Mouse (Mus musculus) testis, adult 2 months (tissue): Measurements from ENCODE around the gene Rec8. TPM values are rescaled to one million over a fixed set of nuclear protein-coding genes. Genes with fewer than 3 reads are reported as not detected.

Experiments
- H3K27ac ChIP-seq: fragments of 200-500 bp; 2 replicates; pipeline ENCODE4 v1.5.1; 2012; ENCODE audit warnings: low read depth, low read length; ENCODE audit not compliant: control insufficient read depth, insufficient read depth
- H3K27me3 ChIP-seq: fragments of 200-500 bp; 2 replicates; pipeline ENCODE4 v1.6.1; 2012; ENCODE audit warnings: mild to moderate bottlenecking, low read length, moderate library complexity; ENCODE audit not compliant: control insufficient read depth, insufficient read depth
- H3K36me3 ChIP-seq: fragments of 200-500 bp; 2 replicates; pipeline ENCODE4 v1.6.1; 2012; ENCODE audit warnings: mild to moderate bottlenecking, low read length; ENCODE audit not compliant: control insufficient read depth, insufficient read depth
- H3K4me1 ChIP-seq: fragments of 200-500 bp; 2 replicates; pipeline ENCODE4 v1.6.1; 2012; ENCODE audit warnings: low read length; ENCODE audit not compliant: control insufficient read depth, insufficient read depth
- H3K4me3 ChIP-seq: fragments of 200-500 bp; 2 replicates; pipeline ENCODE4 v1.5.1; 2012; ENCODE audit warnings: low read depth, mild to moderate bottlenecking, low read length, moderate library complexity, mixed read lengths; ENCODE audit not compliant: control insufficient read depth
- CTCF ChIP-seq: fragments of 200-500 bp; IDR thresholded peaks from 2 replicates; pipeline ENCODE4 v1.5.1; 2012; ENCODE audit warnings: low read depth, mild to moderate bottlenecking, inconsistent platforms, low read length, moderate library complexity; ENCODE audit not compliant: control insufficient read depth, insufficient read depth, insufficient replicate concordance
- POLR2A ChIP-seq: fragments of 200-500 bp; IDR thresholded peaks from 2 replicates; pipeline ENCODE4 v1.6.1; 2012; ENCODE audit warnings: low read depth, mild to moderate bottlenecking, inconsistent platforms, low read length, moderate library complexity; ENCODE audit not compliant: control insufficient read depth
- polyA plus RNA-seq: library from polyadenylated mRNA; depleted of rRNA; stranded (reverse); fragments of >200 nt; gene quantifications from 2 replicates; pipeline ENCODE4 v1.2.3, GENCODE M21; 2012

The Rec8 gene
- polyA plus RNA-seq, 1 experiment, result 65.8 TPM

DNA sequence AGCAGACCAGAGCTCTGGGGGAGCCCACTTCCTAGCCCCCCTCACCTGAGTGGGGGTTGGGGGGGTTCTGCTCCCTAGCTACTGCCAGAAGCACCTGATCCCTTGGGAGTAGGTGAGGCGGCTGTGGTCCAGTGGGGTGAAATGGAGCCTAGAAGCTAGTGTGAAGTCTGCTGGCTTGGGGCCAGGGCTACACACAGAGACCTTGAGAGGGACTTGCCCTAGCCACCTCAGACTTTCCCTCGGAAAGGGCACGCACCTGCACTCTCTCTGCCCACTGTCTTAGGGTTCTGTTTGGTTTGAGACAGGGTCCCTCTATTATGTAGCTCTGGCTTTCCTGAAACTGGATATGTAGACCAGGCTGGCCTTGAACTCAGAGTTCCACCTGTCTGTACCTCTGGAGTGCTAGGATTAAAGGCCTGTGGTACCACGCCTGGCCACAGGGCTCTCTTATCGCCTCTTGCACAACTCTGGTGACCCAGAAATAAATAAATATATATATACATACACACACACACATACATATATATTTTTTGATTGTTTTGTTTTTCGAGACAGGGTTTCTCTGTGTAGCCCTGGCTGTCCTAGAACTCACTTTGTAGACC is 39.1 kb upstream of the Rec8 start:
- Histone ChIP-seq H3K36me3 (no peaks in the 10 kb centered on the region), H3K27me3 (no peaks in the 10 kb centered on the region), H3K4me3 (peak overlapping the region; percentile 67), H3K4me1 (peaks cover 23% of the 10 kb centered on the region), H3K27ac (peak overlapping the region; percentile 34)
- no peak for TF ChIP-seq CTCF
- TF ChIP-seq POLR2A, result no peak

DNA sequence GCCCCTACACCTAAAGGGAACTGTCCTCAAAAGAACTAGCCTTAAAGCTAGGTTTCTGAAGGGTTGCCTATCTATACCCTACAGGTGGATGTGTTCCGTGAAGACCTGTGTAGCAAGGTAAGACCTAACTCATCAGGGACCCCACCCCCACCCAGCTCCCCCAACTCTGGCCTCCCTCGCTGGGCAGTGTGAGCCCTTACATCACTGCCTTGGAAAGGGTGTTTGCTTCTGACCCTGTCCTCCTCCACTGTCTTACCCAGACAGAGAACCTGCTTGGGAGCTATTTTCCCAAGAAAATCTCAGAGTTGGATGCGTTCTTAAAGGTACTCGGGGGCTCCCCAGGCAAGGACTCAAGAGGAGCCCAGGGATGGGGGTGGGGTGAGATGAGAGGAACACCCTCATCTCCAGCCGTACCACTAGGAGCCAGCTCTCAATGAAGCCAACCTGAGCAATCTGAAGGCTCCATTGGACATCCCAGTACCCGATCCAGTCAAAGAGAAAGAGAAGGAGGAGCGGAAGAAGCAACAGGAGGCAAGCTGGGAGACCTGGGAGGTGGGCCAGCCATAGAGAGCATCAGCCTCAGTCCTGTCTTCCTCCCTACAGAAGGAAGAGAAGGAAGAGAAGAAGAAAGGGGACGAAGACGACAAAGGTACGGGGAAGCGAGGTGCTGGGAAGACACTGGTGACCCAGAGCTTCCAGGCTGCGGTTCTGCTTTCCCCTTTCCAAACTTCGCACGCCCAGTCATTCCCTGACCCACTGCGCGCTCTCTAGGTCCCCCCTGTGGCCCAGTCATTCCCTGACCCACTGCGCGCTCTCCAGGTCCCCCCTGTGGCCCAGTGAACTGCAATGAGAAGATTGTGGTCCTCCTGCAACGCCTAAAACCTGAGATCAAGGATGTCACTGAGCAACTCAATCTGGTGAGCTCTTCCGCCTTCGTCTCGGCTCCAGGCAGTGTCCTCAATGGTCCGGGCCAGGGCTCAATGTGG is 38.0 kb upstream of the Rec8 start:
- H3K4me1 ChIP-seq, result peaks cover 26% of the 10 kb centered on the region
- TF ChIP-seq CTCF, result no peak
- TF ChIP-seq POLR2A, result no peak

DNA sequence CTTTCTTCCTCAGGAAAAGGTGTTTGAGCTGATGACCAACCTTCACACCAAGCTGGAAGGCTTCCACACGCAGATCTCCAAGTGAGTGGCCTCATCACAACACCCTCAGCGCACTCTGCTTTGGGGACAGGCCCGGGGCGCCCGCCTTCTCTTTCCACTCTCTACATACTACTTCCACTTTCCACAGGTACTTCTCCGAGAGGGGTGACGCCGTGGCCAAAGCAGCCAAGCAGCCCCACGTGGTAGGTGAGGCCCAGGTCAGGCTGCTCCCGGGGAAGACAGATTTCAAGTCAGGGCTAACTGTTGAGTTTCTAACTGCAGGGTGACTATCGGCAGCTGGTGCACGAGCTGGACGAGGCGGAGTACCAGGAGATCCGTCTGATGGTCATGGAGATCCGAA is 37.1 kb upstream of the Rec8 start:
- TF ChIP-seq POLR2A (no peak), CTCF (no peak)
- no peak overlapping the region for H3K27ac ChIP-seq
- H3K4me1 ChIP-seq, result peaks cover 20% of the 10 kb centered on the region
- H3K36me3 ChIP-seq, result no peaks in the 10 kb centered on the region
- H3K4me3 ChIP-seq, result no peak overlapping the region
- no peaks in the 10 kb centered on the region for H3K27me3 ChIP-seq

More for the DNA sequence above, 38.0 kb upstream of the Rec8 start:
- Histone ChIP-seq H3K27me3 (no peaks in the 10 kb centered on the region), H3K36me3 (no peaks in the 10 kb centered on the region), H3K4me3 (no peak overlapping the region), H3K27ac (no peak overlapping the region)

DNA sequence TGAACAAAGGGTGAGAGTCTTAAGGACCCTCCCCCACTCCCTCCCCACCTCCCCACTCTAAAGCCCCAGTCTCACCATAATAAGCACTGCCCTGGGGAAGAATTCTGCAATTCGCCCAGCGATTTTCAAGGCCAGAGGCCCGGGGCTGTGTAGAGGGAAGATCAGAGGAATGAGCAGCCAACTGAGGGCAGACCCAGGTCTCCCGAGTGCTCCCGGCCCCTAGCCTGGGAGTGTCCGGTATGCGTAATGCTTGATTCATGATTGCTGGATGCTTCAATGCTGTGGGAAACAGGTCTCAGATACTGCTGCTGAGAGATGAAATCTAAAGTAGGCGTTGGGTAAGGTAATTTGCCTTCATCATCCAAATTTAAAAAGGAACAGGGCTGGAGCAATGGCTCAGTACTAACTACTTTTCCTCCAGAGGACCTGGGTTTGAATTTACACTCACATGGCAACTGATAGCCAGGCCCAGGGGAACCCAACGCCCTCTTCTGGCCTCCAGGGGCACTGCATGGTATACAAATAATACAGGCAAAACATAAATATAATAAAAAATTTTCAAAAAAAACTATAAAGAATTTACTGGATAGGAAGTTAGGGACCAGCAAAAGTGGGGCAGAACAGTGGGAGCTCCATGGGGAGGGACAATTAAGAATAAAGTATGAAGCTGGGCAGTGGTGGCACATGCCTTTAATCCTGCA is 35.7 kb upstream of the Rec8 start:
- Histone ChIP-seq H3K36me3 (no peaks in the 10 kb centered on the region), H3K4me3 (no peak overlapping the region), H3K27me3 (no peaks in the 10 kb centered on the region), H3K27ac (no peak overlapping the region), H3K4me1 (peaks cover 9% of the 10 kb centered on the region)
- no peak for TF ChIP-seq POLR2A
- TF ChIP-seq CTCF, result peak; percentile 36; the same call in 1 of the 2 replicates

DNA sequence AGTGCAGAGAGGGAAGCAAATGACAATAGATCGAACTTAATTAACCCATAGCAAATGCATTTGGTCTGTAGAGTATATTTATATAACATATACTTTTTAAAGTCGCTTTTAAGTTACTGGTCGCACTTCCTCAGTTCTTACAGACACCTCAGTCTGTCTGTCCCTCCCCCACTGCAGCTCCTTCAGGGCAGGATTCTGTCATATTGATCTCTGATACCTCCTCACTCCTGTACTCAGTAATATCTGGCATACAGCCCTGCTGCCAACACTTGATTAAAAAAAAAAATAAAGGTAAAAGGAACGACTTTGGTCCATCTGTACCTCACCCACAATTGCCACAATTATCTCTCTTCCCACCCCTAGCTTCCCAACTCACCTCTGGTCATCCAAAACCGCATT is 33.5 kb upstream of the Rec8 start:
- Histone ChIP-seq H3K27ac (no peak overlapping the region), H3K27me3 (no peaks in the 10 kb centered on the region), H3K4me1 (peaks cover 3% of the 10 kb centered on the region), H3K4me3 (peak overlapping the region; percentile 84), H3K36me3 (no peaks in the 10 kb centered on the region)
- TF ChIP-seq CTCF (no peak), POLR2A (no peak)

DNA sequence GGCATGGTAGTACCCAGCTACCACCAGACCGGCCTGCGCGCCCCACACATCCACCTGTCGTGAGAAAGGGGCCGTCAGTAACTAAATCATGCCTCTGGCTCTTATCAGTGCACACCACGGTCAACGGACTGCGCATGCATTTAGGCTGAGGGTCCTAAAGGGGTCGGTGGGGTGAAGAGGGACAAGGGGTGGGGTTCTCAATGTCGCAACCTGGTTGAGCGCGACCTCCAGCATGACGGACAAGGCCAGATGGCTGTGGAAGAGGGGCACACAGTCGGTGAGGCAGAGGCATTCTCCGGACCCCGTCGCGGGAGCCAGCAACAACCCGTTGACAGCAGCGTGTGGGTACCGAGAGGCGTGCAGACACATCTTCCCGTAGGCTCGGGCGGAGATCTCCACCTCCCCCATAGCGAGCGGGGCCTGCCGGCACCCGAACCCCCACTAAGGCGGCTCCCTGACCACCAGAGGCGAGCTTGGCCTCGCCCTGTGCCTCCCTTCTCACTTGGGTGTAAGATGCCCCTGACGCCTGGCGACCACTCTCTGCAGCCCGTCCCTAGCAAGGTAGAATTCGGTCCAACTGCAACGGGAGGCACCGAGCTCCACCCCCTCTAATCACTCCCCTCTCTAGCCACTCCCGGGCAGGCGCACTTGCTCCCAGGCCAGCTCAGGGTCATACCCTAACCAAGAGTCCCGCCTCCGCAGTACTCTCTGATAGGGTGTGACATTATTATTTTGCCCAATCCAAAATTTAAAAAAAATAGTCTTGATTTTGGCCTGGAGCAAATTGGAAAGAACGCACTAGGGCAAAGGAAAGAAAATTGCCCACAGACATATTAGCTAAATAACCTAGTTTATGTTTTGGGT is 32.9 kb upstream of the Rec8 start, which contains the start of gene Emc9:
Gene Emc9, minus strand, starts transcription at position 601 of the 864 bp plus-strand sequence.
- Histone ChIP-seq H3K36me3 (no peaks in the 10 kb centered on the region), H3K27me3 (no peaks in the 10 kb centered on the region), H3K4me1 (peaks cover 3% of the 10 kb centered on the region), H3K27ac (peak within 1 kb of the TSS; percentile 56), H3K4me3 (peak within 1 kb of the TSS; percentile 84)
- no peak for TF ChIP-seq CTCF
- TF ChIP-seq POLR2A, result peak; percentile 38; the same call in 1 of the 2 replicates
